Mouse (Mus musculus): ENCODE results near the gene Cln6. TPM values are rescaled to one million over a fixed set of nuclear protein-coding genes. Genes with fewer than 3 reads are reported as not detected.

Cln6 gene
- total and polyA plus RNA-seq, 3 experiments, result 29.4 to 52.1 TPM; not detected in 1

DNA sequence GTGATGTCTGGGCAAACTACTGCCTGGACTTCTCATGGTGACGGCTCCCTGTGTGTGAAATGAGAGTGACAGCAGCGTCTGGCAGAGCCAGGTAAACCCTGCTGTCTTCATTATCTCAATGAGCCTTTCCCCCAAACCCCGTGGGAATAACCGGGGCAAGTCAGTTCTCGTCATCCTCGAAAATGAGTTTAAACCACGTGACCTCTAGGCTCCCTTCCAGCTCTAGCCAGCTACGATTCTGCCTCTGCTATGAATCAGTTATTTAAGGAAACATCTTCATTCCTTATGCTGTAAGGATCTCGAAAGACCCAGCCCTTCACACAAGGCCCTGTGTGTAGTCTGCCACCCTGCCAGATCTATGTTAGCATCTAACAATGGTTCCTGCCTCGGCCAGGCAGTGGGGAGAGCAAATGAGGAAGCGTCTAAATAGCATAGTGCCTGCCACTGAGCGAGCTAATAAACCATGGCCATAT, 21.4 kb upstream of the Cln6 start (continued):
- no peak for TF ChIP-seq CTCF (IDR thresholded peaks at IDR 0.05 in 2 of 3, conservative IDR thresholded peaks at IDR 0.05 in 1 of 3; ENCODE audit: control insufficient read depth in 1 of 3, insufficient read depth in 1 of 3, low read depth in 2 of 3, low read length in 3 of 3, poor library complexity in 1 of 3, severe bottlenecking in 1 of 3)
- 0 out of 2 replicates have a peak, but pooled peaks have one; percentile 22 for TF ChIP-seq TCF12 (IDR thresholded peaks at IDR 0.05; ENCODE audit: low read depth, low read length)

DNA sequence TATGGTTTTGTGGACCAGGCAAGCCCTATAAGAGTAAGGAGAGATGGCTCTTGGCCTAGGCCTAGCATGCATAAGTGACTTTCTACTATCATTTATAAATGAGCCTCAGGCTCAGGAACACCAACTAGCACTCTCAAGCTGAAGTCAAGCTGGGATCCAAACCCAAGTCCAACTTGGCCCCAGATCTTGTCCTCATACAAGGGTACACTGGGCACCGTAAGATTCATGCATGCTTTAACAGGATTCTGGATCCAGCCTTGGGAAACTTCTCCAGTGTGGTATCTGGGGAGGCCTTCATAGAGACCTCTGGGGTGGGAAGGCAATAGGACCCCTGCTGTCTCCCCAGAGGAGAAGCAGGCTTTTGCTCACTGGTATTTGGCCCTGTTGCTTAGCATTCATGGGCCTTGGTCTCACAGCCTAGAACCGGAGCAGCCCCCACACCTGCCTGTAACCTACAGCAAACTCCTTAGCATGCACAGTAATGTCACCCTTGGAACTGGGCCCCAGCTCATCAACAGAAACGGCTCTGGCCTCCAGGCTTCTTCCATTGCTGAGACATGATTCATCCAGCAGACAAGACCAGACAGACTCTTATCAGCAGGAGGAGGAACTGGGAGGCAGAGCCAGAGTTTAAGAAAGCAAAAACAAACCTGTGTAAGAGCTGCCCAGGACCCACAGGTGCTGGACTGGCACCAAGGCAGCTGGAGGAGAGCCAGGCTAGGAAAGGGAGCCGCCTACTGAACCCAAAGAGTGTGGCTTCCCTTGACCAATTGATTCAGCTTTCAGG, 20.6 kb upstream of the Cln6 start:
- TF ChIP-seq CTCF (IDR thresholded peaks at IDR 0.05 in 2 of 3, conservative IDR thresholded peaks at IDR 0.05 in 1 of 3; ENCODE audit: control insufficient read depth in 1 of 3, insufficient read depth in 1 of 3, low read depth in 2 of 3, low read length in 3 of 3, poor library complexity in 1 of 3, severe bottlenecking in 1 of 3), result no peak
- TF ChIP-seq E2F4 (IDR thresholded peaks at IDR 0.05; ENCODE audit: borderline replicate concordance, low read depth, low read length), result no peak
- no peak for TF ChIP-seq MAX (IDR thresholded peaks at IDR 0.05; ENCODE audit: low read length)
- no peak for TF ChIP-seq NRF1 (IDR thresholded peaks at IDR 0.05; ENCODE audit: insufficient read depth, low read depth, low read length, poor library complexity, severe bottlenecking)
- 0 out of 2 replicates have a peak, but pooled peaks have one; percentile 25 for TF ChIP-seq HCFC1 (IDR thresholded peaks at IDR 0.05; ENCODE audit: low read depth, low read length)
- TF ChIP-seq MXI1 (IDR thresholded peaks at IDR 0.05; ENCODE audit: low read depth, low read length), result no peak
- TF ChIP-seq NELFE (IDR thresholded peaks at IDR 0.05; ENCODE audit: low read depth, low read length), result no peak
- no peak; the same call in none of the 2 replicates for TF ChIP-seq RCOR1 (IDR thresholded peaks at IDR 0.05; ENCODE audit: low read depth, low read length)
- TF ChIP-seq GATA1 (IDR thresholded peaks at IDR 0.05; ENCODE audit: low read depth, low read length), result peak; percentile 72
- peak; percentile 68; the same call in 1 of the 2 replicates for TF ChIP-seq MAZ (IDR thresholded peaks at IDR 0.05; ENCODE audit: low read depth, low read length)
- no peak for TF ChIP-seq ZKSCAN1 (IDR thresholded peaks at IDR 0.05; ENCODE audit: low read depth, low read length)
- no peak for TF ChIP-seq MAFK (IDR thresholded peaks at IDR 0.05; ENCODE audit: borderline replicate concordance, low read depth, low read length)
- TF ChIP-seq EP300 (IDR thresholded peaks at IDR 0.05; ENCODE audit: low read depth in 1 of 2, low read length in 2 of 2), result peak; percentile 20 to 30; a peak in 1 of 4 replicates
- TF ChIP-seq ETS1 (IDR thresholded peaks at IDR 0.05; ENCODE audit: low read depth, low read length), result peak; percentile 34; the same call in 1 of the 2 replicates
- TF ChIP-seq SMC3 (IDR thresholded peaks at IDR 0.05; ENCODE audit: low read depth, low read length), result no peak
- peak; percentile 39; the same call in 1 of the 2 replicates for TF ChIP-seq SIN3A (IDR thresholded peaks at IDR 0.05; ENCODE audit: low read length)
- H3K79me2 ChIP-seq (ENCODE audit: control insufficient read depth, insufficient read depth, low read length, poor library complexity), result no peaks in the 10 kb centered on the region
- peak overlapping the region; percentile 12 to 22; a peak in 2 of 4 replicates for H3K4me3 ChIP-seq (ENCODE audit: control insufficient read depth in 1 of 2, insufficient read depth in 1 of 2, low read depth in 2 of 2, low read length in 2 of 2)
- H3K4me1 ChIP-seq (ENCODE audit: control insufficient read depth in 1 of 2, insufficient read depth in 2 of 2, low read length in 2 of 2), result peaks cover 12 to 27% of the 10 kb centered on the region in 2 experiments
- H3K27me3 ChIP-seq (ENCODE audit: control insufficient read depth in 1 of 2, insufficient read depth in 2 of 2, low read length in 2 of 2), result no peaks in the 10 kb centered on the region
- peaks cover 0 to 19% of the 10 kb centered on the region in 2 experiments; a peak in 2 of 4 replicates for H3K36me3 ChIP-seq (ENCODE audit: control insufficient read depth in 1 of 2, insufficient read depth in 2 of 2, low read length in 2 of 2)
- peak; percentile 74 for DNase-seq (ENCODE audit: low read depth, low spot score)
- no peaks in the 10 kb centered on the region for H3K9me3 ChIP-seq (replicated peaks; ENCODE audit: insufficient read depth, low read length)
- peak overlapping the region; percentile 65 for H3K27ac ChIP-seq (ENCODE audit: control insufficient read depth, low read depth, low read length)
- peak overlapping the region; percentile 49 for H3K9ac ChIP-seq (ENCODE audit: control insufficient read depth, low read depth, low read length, poor library complexity, severe bottlenecking)

Data from MEL (cell line).